Mouse (Mus musculus) forebrain, embryonic 14.5 days (tissue): ENCODE results near the gene Ahdc1. TPM values are rescaled to one million over a fixed set of nuclear protein-coding genes. Genes with fewer than 3 reads are reported as not detected.

ENCODE experiments used
- ATAC-seq: fragments of 200-750 bp; cut with Nextera tagmentation; 2 replicates; pipeline ENCODE4 v1.8.0; 2017; ENCODE audit warnings: mild to moderate bottlenecking, moderate library complexity
- DNase-seq: peaks from one replicate; pipeline ENCODE4 v3.0.0-alpha.2; 2015; ENCODE audit warnings: low spot score
- H3K27ac ChIP-seq: fragments of 300-500 bp; sonication (generic); 2 replicates; pipeline ENCODE4 v1.5.1; 2014; ENCODE audit warnings: low read depth, mild to moderate bottlenecking, control low read depth, low read length, moderate library complexity
- H3K27me3 ChIP-seq: fragments of 300-500 bp; sonication (generic); replicated peaks from 2 replicates; pipeline ENCODE4 v1.6.1; 2014; ENCODE audit warnings: low read length, control low read depth, mixed read lengths; ENCODE audit not compliant: control insufficient read depth, insufficient read depth
- H3K36me3 ChIP-seq: fragments of 300-500 bp; sonication (generic); 2 replicates; pipeline ENCODE4 v1.6.1; 2014; ENCODE audit warnings: low read length, control low read depth; ENCODE audit not compliant: control insufficient read depth, insufficient read depth
- H3K4me1 ChIP-seq: fragments of 300-500 bp; sonication (generic); 2 replicates; pipeline ENCODE4 v1.6.1; 2014; ENCODE audit warnings: antibody characterized with exemption, low read length, control low read depth; ENCODE audit not compliant: control insufficient read depth, insufficient read depth
- H3K4me2 ChIP-seq: fragments of 300-500 bp; sonication (generic); 2 replicates; pipeline ENCODE4 v1.6.1; 2014; ENCODE audit warnings: mild to moderate bottlenecking, control low read depth, low read length
- H3K4me3 ChIP-seq: fragments of 300-500 bp; sonication (generic); 2 replicates; pipeline ENCODE4 v1.5.1; 2014; ENCODE audit warnings: low read depth, low read length, control low read depth
- H3K9ac ChIP-seq: fragments of 300-500 bp; sonication (generic); 2 replicates; pipeline ENCODE4 v1.6.1; 2014; ENCODE audit warnings: mild to moderate bottlenecking, low read length, control low read depth, moderate library complexity
- H3K9me3 ChIP-seq: fragments of 300-500 bp; sonication (generic); replicated peaks from 2 replicates; pipeline ENCODE4 v1.6.1; 2016; ENCODE audit warnings: low read length, control low read depth, mixed read lengths; ENCODE audit not compliant: control insufficient read depth
- WGBS: fragments of 180-500 bp; shearing (Covaris S2); extraction: QIAGEN DNeasy Blood & Tissue Kit; methylation state at CpG from one replicate; pipeline ENCODE4 v1.1.7; 2014; 5-methylcytosine and 5-hydroxymethylcytosine counted together
- polyA plus RNA-seq: library from polyadenylated mRNA; unstranded; fragments of >200 nt; fragmentation: Nextera tagmentation; extraction: Ambion mirVana; gene quantifications from 2 replicates; pipeline ENCODE4 v1.2.1, GENCODE M21; 2014

Gene Ahdc1
- polyA plus RNA-seq, 1 experiment from 2014 or later, result 8.6 TPM

- 6% methylated on average over 15 of the region's 15 CpGs for WGBS
- H3K4me2 ChIP-seq, result no peak overlapping the region
Observed at GRCm38 (mm10) chr4:133056069-133056890, 45.2 kb downstream of the Ahdc1 start.

GRCm38 (mm10) chr4:133057389-133058122 is 46.5 kb downstream of the Ahdc1 start:
- Histone ChIP-seq H3K9ac (no peak overlapping the region), H3K4me3 (no peak overlapping the region), H3K27ac (peak overlapping the region; percentile 15; the same call in 1 of the 2 replicates), H3K4me1 (peaks cover 6% of the 10 kb centered on the region; the same call in 1 of the 2 replicates), H3K36me3 (peaks cover 34% of the 10 kb centered on the region), H3K9me3 (no peaks in the 10 kb centered on the region), H3K4me2 (no peak overlapping the region), H3K27me3 (no peaks in the 10 kb centered on the region)
- DNase-seq (no peak), ATAC-seq (no peak)
- WGBS, result 43% methylated on average over 7 of the region's 7 CpGs

More at GRCm38 (mm10) chr4:133056069-133056890, 45.2 kb downstream of the Ahdc1 start:
- Histone ChIP-seq H3K4me1 (peaks cover 17% of the 10 kb centered on the region; the same call in 1 of the 2 replicates), H3K4me3 (no peak overlapping the region), H3K27ac (no peak overlapping the region), H3K36me3 (peaks cover 22% of the 10 kb centered on the region), H3K27me3 (no peaks in the 10 kb centered on the region), H3K9me3 (no peaks in the 10 kb centered on the region), H3K9ac (no peak overlapping the region)
- peak; percentile 70 for ATAC-seq
- peak; percentile 67 for DNase-seq

DNA sequence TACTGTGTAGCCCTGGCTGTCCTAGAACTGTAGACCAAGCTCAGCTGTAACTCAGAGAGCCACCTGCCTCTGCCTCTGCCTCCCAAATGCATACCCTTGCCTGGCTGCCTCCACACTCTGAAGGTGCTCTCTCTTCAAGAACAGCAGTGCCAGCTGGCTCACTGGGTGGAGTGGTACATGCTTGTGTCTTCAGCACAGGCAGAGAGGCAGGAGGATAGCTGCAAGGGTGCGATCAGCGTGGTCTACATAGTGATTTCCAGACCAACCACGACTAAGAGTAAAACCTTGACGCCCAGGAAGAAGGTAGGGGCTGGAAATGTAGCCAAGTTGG is 47.0 kb downstream of the Ahdc1 start:
- DNase-seq (no peak), ATAC-seq (no peak)
- Histone ChIP-seq H3K4me1 (peaks cover 3% of the 10 kb centered on the region; the same call in 1 of the 2 replicates), H3K4me2 (no peak overlapping the region), H3K27ac (no peak overlapping the region), H3K36me3 (peaks cover 40% of the 10 kb centered on the region), H3K27me3 (no peaks in the 10 kb centered on the region), H3K9ac (no peak overlapping the region), H3K4me3 (no peak overlapping the region), H3K9me3 (no peaks in the 10 kb centered on the region)
- 91% methylated on average over 4 of the region's 4 CpGs for WGBS

DNA sequence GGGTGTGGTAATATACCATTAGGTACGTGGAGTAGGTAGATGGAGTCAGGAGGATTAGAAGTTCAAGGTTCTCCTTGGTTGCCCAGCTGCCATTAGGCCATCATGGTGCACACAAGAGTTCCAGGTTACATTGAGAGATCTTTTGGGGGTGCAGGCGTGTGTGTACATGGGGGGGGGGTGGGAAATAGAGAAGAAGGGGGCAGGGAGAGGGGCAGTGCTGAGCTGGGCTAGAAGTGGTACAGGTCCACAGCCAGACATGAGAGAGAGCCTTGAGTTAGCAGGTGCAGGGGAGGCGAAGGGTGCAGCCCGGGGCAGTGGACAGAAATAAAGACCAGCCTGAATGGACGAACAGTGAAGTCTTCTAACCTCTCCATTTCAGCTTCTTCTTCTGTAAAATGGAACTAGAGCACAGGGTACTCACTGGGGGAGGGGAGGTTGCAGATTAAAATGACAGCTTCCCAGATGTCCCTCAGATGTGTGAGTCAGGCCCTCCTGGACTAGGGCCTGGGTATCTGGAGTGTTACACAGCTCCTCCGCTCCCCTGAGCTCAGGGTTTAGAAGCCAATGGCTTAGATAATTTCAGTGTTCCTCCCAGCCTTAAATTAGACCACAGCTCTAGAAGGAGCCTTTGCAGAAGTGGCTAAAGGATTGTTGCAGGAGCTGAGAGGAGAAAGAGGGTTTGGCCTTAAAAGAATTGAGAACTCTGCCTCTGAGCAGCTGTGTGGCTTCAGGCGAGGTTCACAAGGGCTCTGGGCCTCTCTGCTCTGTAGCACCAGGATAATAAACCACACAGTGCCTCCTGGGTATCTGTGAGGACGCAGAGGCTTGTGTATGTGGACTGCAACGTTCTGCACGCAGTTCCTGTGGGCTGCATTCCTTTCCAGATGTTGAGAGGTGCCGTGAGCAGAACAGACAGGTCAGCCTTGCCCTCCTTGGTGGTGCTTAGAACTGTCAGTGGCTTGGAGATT is 47.7 kb downstream of the Ahdc1 start:
- ATAC-seq (no peak), DNase-seq (no peak)
- Histone ChIP-seq H3K4me3 (no peak overlapping the region), H3K9me3 (no peaks in the 10 kb centered on the region), H3K27ac (no peak overlapping the region), H3K4me1 (peaks cover 3% of the 10 kb centered on the region; the same call in 1 of the 2 replicates), H3K27me3 (no peaks in the 10 kb centered on the region), H3K36me3 (peaks cover 47% of the 10 kb centered on the region), H3K9ac (no peak overlapping the region), H3K4me2 (no peak overlapping the region)
- WGBS, result 81% methylated on average over 11 of the region's 11 CpGs

DNA sequence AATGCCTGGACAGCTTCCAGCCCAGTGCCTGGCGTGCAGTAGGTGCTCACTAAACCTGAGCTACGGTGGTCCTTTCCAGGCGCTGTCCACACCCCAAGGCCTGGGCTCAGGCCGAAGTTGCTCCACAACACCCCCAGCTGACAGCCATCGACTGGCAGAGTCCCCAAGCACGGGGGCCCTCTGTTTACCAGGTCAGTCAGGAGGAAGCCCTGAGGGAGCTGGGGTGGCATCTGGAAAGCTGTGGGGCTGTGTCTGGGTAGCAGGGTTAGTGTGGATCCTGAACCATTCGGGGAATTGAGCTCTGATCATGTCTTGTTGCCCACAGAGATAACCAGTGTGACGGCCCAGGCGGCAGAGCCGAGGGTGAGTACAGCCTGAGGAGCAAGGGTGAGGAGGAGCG is 49.6 kb downstream of the Ahdc1 start:
- WGBS, result 96% methylated on average over 11 of the region's 11 CpGs
- H3K36me3 ChIP-seq, result peaks cover 57% of the 10 kb centered on the region
- no peak overlapping the region for H3K4me3 ChIP-seq
- DNase-seq, result no peak
- H3K27me3 ChIP-seq, result no peaks in the 10 kb centered on the region
- no peaks in the 10 kb centered on the region for H3K9me3 ChIP-seq
- H3K4me2 ChIP-seq, result no peak overlapping the region
- no peak for ATAC-seq
- no peak overlapping the region for H3K9ac ChIP-seq
- peaks cover 3% of the 10 kb centered on the region; the same call in 1 of the 2 replicates for H3K4me1 ChIP-seq
- no peak overlapping the region for H3K27ac ChIP-seq

- WGBS, result 96% methylated on average over 20 of the region's 20 CpGs
- no peak overlapping the region for H3K4me3 ChIP-seq
- H3K4me1 ChIP-seq, result no peaks in the 10 kb centered on the region
- H3K4me2 ChIP-seq, result no peak overlapping the region
- no peaks in the 10 kb centered on the region for H3K27me3 ChIP-seq
- DNase-seq (no peak), ATAC-seq (no peak)
- H3K27ac ChIP-seq, result no peak overlapping the region
- no peak overlapping the region for H3K9ac ChIP-seq
- no peaks in the 10 kb centered on the region for H3K9me3 ChIP-seq
- H3K36me3 ChIP-seq, result peaks cover 65% of the 10 kb centered on the region
Observed at GRCm38 (mm10) chr4:133061798-133062197, 50.7 kb downstream of the Ahdc1 start.

GRCm38 (mm10) chr4:133062286-133062685 is 51.2 kb downstream of the Ahdc1 start:
- no peaks in the 10 kb centered on the region for H3K27me3 ChIP-seq
- no peak overlapping the region for H3K9ac ChIP-seq
- H3K27ac ChIP-seq, result no peak overlapping the region
- no peaks in the 10 kb centered on the region for H3K4me1 ChIP-seq
- no peak overlapping the region for H3K4me2 ChIP-seq
- no peaks in the 10 kb centered on the region for H3K9me3 ChIP-seq
- ATAC-seq (no peak), DNase-seq (no peak)
- H3K4me3 ChIP-seq, result no peak overlapping the region
- peaks cover 65% of the 10 kb centered on the region for H3K36me3 ChIP-seq
- 96% methylated on average over 14 of the region's 14 CpGs for WGBS

DNA sequence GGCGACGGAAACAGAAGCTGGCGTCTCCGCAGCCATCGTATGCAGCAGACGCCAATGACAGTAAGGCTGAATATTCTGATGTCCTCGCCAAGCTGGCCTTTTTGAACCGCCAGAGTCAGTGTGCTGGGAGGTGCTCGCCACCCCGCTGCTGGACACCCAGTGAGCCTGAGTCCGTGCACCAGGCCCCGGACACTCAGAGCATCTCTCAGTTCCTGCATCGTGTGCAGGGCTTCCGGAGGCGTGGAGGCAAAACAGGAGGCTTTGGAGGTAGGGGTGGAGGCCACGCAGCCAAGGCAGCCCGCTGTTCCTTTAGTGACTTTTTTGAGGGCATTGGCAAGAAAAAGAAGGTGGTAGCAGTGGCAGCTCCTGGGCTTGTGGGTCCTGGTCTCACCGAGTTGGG is 52.1 kb downstream of the Ahdc1 start:
- WGBS, result 95% methylated on average over 18 of the region's 18 CpGs
- DNase-seq, result no peak
- Histone ChIP-seq H3K27ac (no peak overlapping the region), H3K27me3 (no peaks in the 10 kb centered on the region), H3K9ac (no peak overlapping the region), H3K4me1 (no peaks in the 10 kb centered on the region; the same call in 1 of the 2 replicates), H3K4me3 (no peak overlapping the region), H3K36me3 (peaks cover 65% of the 10 kb centered on the region), H3K9me3 (no peaks in the 10 kb centered on the region), H3K4me2 (no peak overlapping the region)
- no peak for ATAC-seq
